Mouse (Mus musculus): ENCODE results near the gene Slc26a11.

Gene Slc26a11

DNA sequence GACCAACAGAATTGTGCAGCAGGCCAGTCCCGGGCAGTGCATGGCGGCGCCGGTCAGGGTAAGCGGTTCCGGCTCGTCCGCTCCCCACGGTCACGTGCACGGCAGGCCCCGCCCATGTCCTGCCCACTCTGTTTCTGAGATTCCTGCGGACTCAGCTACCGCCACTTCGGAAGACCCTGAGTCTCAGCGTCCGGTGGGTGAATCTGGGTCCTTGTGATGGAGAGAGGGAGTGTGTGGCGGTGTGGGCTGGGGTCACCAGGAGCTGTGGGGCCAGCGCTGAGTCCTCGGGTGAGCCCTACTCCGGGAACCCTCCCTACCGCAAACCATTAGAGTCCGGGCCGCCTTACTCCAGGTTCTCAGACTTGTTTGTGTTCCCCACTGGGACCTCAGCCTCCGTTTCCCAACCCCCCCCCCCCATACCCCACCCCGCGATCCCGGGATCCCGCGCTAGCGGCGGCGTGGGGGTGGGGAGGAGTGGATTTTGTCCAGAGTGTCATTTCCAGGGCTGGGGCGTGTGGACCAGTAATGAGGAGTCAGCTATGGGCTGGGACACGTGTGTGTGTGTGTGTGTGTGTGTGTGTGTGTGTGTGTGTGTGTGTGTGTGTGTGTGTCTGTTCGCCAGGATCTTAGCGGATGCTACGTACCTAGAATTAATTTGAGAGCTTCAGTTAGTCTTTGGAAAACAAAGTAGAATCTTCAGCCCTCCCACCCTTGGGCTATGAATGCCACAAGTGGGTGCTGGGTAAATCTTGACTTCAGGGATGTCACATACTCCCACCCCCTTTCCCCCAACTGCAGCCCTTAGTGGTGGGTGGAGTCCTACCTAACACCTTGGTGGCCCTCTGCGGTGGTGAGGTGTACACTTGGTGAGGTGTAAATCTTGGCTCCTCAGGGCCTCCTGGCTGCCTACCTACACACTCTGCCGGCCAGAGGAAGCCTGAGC lies at the start of gene Slc26a11, which contains the start of gene Sgsh:
Gene Slc26a11 (plus strand): TSS at position 115 of the 943 bp plus-strand sequence.
Gene Sgsh (minus strand): TSS at position 94 of the 943 bp plus-strand sequence.
- DNase-seq (ENCODE audit: low spot score in 2 of 2): peak; percentile 87 to 88

DNA sequence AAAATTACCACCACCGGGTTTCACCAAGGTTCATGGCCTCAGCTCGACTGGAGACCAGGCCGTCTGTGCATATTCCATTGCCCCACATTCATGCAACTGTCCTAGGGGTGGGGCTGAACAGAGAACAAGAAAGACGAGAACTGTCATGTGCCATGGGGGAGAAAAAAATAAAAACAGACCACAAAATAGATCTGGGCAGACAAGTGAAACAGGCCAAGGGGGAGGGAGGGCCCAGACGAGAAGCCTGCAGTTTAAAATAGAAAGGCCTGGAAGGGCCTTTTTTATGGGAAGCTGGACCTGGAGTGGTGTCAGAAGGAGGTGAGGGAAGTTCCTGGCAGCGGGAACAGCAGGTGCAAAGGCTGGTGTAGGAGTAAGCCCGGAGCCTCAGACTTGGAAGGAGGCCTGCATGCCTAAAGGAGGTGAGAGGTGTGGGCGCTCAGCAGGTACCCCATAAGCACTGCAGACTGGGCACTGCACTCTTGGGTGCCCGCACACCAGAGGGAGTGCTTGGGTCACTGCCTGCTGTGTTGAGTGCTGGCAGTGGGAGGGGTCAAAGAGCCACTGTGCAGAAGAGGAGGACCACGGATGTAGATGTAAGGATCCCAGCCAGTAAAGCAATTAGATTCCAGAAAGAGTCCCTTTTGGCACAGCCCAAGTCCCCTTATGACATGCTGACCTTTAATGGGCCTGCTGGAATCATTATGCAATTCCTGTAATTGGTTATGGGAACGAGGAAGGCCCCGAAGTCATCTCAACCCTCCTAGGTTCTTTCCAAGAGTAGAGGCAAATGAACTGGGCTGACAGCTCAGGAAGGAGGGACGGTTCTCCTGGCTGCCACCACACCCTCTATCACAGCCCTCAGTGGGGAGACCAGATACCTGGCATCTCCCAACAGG lies 48.3 kb upstream of the Slc26a11 start:
- no peak for DNase-seq (ENCODE audit: low spot score in 2 of 2)

DNA sequence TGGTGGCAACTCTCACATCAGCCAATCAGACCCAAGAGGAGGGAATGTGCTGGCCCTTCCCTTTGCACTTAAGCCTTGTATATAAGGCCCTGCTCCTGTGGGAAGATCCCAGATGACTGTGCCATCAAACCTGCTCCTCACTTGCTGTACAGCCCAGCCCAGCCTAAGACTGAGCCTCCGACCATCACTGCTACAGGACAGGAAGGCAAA lies 47.8 kb upstream of the Slc26a11 start, which contains the start of gene Card14:
Gene Card14 (plus strand): TSS at position 111 of the 210 bp plus-strand sequence.
- DNase-seq (ENCODE audit: low spot score in 2 of 2): no peak

GRCm38 (mm10) chr11:119307916-119308315 lies 47.4 kb upstream of the Slc26a11 start:
- no peak for DNase-seq (ENCODE audit: low spot score in 2 of 2)

- no peak for DNase-seq (ENCODE audit: low spot score in 2 of 2)
These were observed 44.7 kb upstream of the Slc26a11 start for GRCm38 (mm10) chr11:119310621-119311020.

GRCm38 (mm10) chr11:119314252-119314936 lies 41.0 kb upstream of the Slc26a11 start:
- DNase-seq (ENCODE audit: low spot score in 2 of 2): no peak

- no peak for DNase-seq (ENCODE audit: low spot score in 2 of 2)
These were observed 38.6 kb upstream of the Slc26a11 start for GRCm38 (mm10) chr11:119316720-119317119.

- DNase-seq (ENCODE audit: low spot score in 2 of 2): no peak
These were observed 32.8 kb upstream of the Slc26a11 start for GRCm38 (mm10) chr11:119322521-119322920.

DNA sequence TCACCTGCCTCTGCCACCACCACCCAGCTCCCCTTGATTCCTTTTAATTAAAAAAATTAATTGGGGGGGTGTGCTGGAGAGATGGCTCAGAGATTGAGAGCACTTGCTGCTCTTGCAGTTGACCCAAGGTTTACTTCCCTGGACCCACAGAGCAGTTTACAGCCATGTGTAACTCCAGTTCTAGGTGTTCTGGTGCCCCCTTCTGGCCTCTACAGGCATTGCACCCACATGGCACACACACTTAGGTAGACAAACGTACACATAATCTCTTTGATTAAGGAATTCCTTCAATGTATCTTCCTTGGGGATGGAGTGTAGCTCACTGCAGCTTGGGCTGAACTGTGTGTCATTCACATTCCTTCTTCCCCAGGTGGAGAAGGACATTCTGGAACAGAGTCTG lies 30.3 kb upstream of the Slc26a11 start:
- DNase-seq (ENCODE audit: low spot score in 2 of 2): no peak

- DNase-seq (ENCODE audit: low spot score in 2 of 2): no peak
These were observed 24.8 kb upstream of the Slc26a11 start for GRCm38 (mm10) chr11:119330592-119330991.

GRCm38 (mm10) chr11:119331970-119332369 lies 23.4 kb upstream of the Slc26a11 start:
- no peak for DNase-seq (ENCODE audit: low spot score in 2 of 2)

DNA sequence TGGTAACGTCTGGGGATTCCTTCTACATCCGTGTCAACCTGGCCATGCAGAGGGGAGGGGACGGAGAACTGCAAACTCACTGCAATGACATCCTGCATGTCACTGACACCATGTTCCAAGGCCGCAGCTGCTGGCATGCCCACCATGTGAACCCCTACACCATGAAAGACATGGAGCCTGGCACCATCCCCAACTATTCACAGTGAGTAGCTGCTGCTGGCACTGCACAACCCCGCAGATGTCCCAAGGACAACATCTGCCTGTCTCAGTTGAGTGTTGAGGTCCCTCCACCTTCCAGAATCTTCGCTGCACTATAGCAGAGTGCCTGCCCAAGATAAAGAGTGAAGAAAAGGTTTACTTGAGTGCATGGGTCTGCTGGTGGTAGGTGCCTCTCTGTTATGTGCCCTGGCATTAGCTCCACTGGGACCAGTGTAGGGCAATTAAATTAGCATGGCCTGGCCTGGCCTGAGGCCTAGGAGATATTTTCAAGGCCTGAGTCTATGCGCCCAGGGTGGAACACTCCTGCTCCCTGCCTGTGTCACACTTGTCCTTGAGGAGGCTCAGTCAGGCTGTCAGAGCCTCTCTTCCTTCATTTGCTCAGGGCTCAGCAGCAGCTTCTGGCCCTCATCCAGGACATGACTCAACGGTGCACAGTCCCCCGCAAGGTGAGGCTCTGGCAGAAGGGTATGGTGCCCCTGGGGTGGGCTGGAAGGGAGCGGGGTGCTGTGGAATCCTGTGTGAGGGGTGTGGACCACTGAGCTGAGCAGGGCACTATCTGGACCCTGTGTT lies 16.9 kb upstream of the Slc26a11 start:
- DNase-seq (ENCODE audit: low spot score in 2 of 2): no peak

DNA sequence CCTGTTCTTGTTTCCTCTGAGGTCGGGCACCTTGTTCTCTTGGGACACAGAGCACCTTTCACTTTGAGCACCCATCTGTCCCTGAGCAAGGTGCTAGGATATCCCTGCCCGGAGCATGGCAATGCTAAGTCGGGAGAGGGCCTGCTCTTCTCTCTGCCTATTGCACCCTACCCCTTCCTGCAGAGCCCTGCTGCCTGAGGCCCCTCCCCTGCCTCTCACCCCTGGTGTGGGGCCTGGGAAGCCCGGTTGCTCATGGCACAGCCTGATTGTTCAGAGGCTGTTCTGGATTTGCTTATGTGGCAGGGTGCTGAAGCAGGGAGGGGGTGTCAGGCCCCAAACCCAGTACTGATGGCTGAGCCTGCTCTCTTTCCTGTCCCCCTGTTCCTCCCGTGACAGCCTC lies 16.2 kb upstream of the Slc26a11 start:
- no peak for DNase-seq (ENCODE audit: low spot score in 2 of 2)

DNA sequence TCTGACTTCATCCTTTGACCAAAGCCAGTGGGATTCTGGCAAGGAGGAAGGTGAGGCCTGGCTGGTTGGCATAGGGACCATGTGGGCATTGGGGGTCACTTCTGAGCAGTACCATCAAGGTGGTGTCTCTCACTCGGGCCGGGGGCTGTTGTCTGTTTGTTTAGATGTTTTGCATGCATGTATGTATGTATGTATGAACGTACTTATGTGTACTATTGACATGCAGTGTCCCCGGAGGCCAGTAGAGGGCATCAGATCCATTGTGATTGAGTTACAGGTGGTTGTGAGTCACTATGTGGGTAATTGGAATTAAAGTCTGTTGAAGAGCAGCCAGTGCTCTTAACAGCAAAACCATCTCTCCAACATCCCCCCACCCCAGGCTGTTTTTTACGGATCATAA lies 15.7 kb upstream of the Slc26a11 start:
- DNase-seq (ENCODE audit: low spot score in 2 of 2): peak; percentile 67 to 74

GRCm38 (mm10) chr11:119344178-119344577 lies 11.2 kb upstream of the Slc26a11 start:
- DNase-seq (ENCODE audit: low spot score in 2 of 2): no peak

- no peak for DNase-seq (ENCODE audit: low spot score in 2 of 2)
These were observed 10.5 kb upstream of the Slc26a11 start for GRCm38 (mm10) chr11:119344865-119345264.

DNA sequence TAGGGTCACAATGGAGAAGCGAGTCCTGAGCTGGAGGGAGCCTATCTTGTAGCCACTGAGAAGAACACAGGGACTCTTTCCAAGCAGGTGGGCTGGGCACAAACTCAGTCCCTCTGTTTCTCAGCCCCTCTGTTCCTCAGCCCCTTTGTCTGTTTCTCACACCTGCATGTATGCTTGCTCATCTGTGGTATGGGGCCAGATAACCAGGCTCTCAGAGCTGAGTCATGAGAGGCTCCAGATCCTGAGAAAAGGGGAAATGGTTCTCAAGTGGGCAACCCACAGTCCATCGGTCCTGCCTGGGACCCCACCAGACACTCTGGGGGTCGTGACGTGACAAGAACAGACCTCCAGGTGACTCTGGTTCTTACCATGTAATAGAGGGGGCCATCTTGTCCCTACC lies 8.2 kb upstream of the Slc26a11 start:
- DNase-seq (ENCODE audit: low spot score in 2 of 2): no peak

DNA sequence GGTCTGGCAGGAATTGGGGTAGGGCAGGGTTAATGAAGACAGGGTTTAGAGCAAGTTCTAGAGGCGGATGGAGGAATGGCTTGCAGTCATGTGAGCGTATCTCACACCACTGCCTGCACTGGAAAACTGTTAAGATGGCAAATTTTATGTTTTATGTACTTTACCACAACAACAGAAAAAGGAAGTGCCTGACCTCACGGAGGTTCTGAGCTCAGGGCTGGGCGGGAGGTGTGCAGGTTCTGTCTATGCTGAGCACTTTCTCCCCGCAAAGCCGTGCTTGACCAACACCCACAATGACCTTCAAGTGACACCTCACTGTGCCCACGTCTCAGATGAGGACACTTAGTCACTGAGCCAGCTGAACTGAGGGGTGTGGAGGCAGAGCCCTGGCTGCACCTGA lies 3.2 kb upstream of the Slc26a11 start:
- DNase-seq (ENCODE audit: low spot score in 2 of 2): peak; percentile 23 to 24

- no peak for DNase-seq (ENCODE audit: low spot score in 2 of 2)
These were observed 1.4 kb upstream of the Slc26a11 start for GRCm38 (mm10) chr11:119353946-119354345.

DNA sequence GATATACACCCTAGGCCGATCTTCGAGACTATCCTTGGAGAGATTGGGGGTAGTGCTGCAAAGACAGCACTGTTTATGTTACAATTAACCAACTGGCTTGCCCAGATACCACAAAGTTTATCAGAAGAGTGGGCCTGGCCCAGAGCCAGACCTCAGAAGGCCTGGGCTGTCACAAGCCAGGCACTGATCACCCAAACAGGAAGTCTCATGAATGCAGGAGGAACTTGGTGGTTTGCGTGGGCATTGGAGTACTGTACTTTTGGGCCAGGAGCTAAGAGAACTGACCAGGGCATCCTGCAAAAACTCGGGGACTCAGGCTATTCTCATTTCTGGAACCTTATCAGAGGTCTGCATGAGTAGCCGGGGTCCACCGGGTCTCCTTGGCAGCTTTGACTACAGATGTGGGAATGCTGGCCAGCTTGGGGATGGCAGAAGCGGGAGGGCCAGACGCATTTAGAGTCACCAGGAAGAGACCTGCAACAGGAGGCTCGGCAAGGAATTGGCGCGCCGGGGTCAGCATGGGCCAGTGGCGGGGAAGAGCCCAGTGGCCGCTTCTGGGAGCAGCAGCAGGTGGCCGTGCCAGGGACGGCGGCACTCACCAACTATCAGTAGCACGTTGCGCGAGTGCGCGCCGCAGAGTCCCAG lies 437 bp upstream of the Slc26a11 start:
- peak; percentile 82 to 89 for DNase-seq (ENCODE audit: low spot score in 2 of 2)

- no peak for DNase-seq (ENCODE audit: low spot score in 2 of 2)
These were observed 3.7 kb downstream of the Slc26a11 start for GRCm38 (mm10) chr11:119359089-119359488.

Data from spleen, postnatal 36 days (tissue).